16 mouse cellular contexts compared by ENCODE assay signal in the genomic region with DNA sequence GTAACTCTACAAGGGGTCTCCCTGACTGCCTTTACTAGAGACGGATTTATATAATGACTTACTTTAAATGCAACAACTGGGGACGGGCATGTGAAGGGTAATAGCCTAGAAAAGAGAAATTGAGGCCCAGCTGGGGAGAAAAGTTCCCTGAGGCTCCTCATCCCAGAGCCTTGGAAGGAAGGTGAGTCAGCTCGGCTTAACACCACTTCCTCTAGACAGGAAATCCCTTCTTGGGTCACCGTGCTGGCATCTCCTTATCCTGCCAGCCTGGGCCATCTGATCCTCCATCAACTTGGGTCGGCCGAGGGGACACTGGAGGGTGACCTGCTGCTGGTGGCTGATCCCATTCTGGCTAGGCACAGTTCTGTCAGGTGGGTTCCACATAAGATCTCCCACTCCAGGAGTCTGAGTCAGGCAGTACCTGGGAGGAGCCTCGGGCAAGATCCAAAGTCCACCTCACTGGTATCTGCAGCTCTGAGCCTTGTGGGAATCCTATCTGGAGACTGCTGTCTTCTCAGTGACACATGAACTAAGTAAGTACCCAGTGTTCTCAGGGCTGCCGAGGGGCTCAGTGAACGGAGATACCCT. TPM values are rescaled to one million over a fixed set of nuclear protein-coding genes. Genes with fewer than 3 reads are reported as not detected.
DNase-seq lines count a peak whose midpoint lies in the region; ATAC-seq lines count a peak whose summit lies in the region.
"Had no signal": no experiment of that assay in that cellular context is flagged by ENCODE, and none has a peak within 500 bp of the region (broad histone marks: within the 10 kb centered on the region; RNA-seq: fewer than 3 reads in every experiment).

No protein-coding gene starts in this region.

- no peaks in the 10 kb centered on the region for H3K9me3 ChIP-seq in heart, embryonic 13.5 days
- no peaks in the 10 kb centered on the region for H3K9me3 ChIP-seq in intestine, embryonic 16.5 days (ENCODE audit: control insufficient read depth, low read length)
- no peaks in the 10 kb centered on the region for H3K9me3 ChIP-seq in stomach, embryonic 16.5 days (replicated peaks; ENCODE audit: control insufficient read depth, low read length)
- no peaks in the 10 kb centered on the region for H3K9me3 ChIP-seq in hindbrain, embryonic 10.5 days
- H3K9me3 ChIP-seq: forebrain, embryonic 12.5 days; midbrain, embryonic 12.5 days had no signal

- H3K27ac ChIP-seq in heart, embryonic 13.5 days (replicated peaks), result 0 out of 2 replicates have a peak overlapping the region, but pooled peaks have one; percentile 69
- peak overlapping the region; percentile 96 for H3K27ac ChIP-seq in intestine, embryonic 16.5 days (ENCODE audit: low read length)
- peak overlapping the region; percentile 40; the same call in 1 of the 2 replicates for H3K27ac ChIP-seq in stomach, embryonic 16.5 days (ENCODE audit: low read length)
- no peak overlapping the region for H3K27ac ChIP-seq in hindbrain, embryonic 10.5 days
- H3K27ac ChIP-seq: forebrain, embryonic 12.5 days; midbrain, embryonic 12.5 days had no signal

- no peak overlapping the region for H3K4me2 ChIP-seq in heart, embryonic 13.5 days
- peak overlapping the region; percentile 30 for H3K4me2 ChIP-seq in intestine, embryonic 16.5 days (ENCODE audit: low read depth, low read length)
- no peak overlapping the region for H3K4me2 ChIP-seq in stomach, embryonic 16.5 days (ENCODE audit: low read depth, low read length)
- H3K4me2 ChIP-seq: forebrain, embryonic 12.5 days; midbrain, embryonic 12.5 days had no signal

- peaks cover 28% of the 10 kb centered on the region for H3K36me3 ChIP-seq in heart, embryonic 13.5 days
- no peaks in the 10 kb centered on the region for H3K36me3 ChIP-seq in intestine, embryonic 16.5 days (ENCODE audit: control insufficient read depth, insufficient read depth, low read length)
- no peaks in the 10 kb centered on the region for H3K36me3 ChIP-seq in stomach, embryonic 16.5 days (ENCODE audit: control insufficient read depth, insufficient read depth, low read length)
- H3K36me3 ChIP-seq in hindbrain, embryonic 10.5 days, result peaks cover 6% of the 10 kb centered on the region; the same call in 1 of the 2 replicates
- H3K36me3 ChIP-seq: forebrain, embryonic 12.5 days; midbrain, embryonic 12.5 days had no signal

- ATAC-seq in heart, embryonic 13.5 days (ENCODE audit: extremely low read depth, insufficient number of reproducible peaks, low FRiP score, low TSS enrichment), result no peak
- peak; percentile 73 for ATAC-seq in intestine, embryonic 16.5 days
- no peak for ATAC-seq in stomach, embryonic 16.5 days (ENCODE audit: insufficient read depth, low FRiP score)

- no peak for DNase-seq in heart, postnatal 14 days
- peak; percentile 72 for DNase-seq in kidney, postnatal 14 days
- no peak for DNase-seq in urinary bladder, adult 18-20 months (ENCODE audit: low spot score in 2 of 2)
- DNase-seq in cerebellum, postnatal 4 days (ENCODE audit: low spot score in 2 of 2), result no peak
- DNase-seq in hindbrain, embryonic 10.5 days (ENCODE audit: low spot score), result no peak
- DNase-seq: adrenal gland, postnatal 25 days; cerebellum, adult 11 months had no signal

- intact Hi-C loops in heart, postnatal 14 days (cut with DNase I), result no loop called here

- 0 out of 2 replicates have a peak overlapping the region, but pooled peaks have one; percentile 14 for H3K9ac ChIP-seq in heart, embryonic 13.5 days
- peak overlapping the region; percentile 59 for H3K9ac ChIP-seq in intestine, embryonic 16.5 days (ENCODE audit: low read depth, low read length)
- H3K9ac ChIP-seq in stomach, embryonic 16.5 days (ENCODE audit: low read length), result no peak overlapping the region
- H3K9ac ChIP-seq: forebrain, embryonic 12.5 days; midbrain, embryonic 12.5 days had no signal

- peaks cover 58% of the 10 kb centered on the region for H3K4me1 ChIP-seq in heart, embryonic 13.5 days
- peaks cover 69% of the 10 kb centered on the region for H3K4me1 ChIP-seq in intestine, embryonic 16.5 days (ENCODE audit: control insufficient read depth, insufficient read depth, low read length)
- H3K4me1 ChIP-seq in stomach, embryonic 16.5 days (ENCODE audit: control insufficient read depth, insufficient read depth, low read length), result peaks cover 47% of the 10 kb centered on the region
- peaks cover 48% of the 10 kb centered on the region for H3K4me1 ChIP-seq in hindbrain, embryonic 10.5 days (replicated peaks)

- 58% methylated on average over 9 of the region's 9 CpGs for WGBS in heart, embryonic 13.5 days
- 44% methylated on average over 9 of the region's 9 CpGs for WGBS in intestine, embryonic 16.5 days
- 54% methylated on average over 9 of the region's 9 CpGs for WGBS in stomach, embryonic 16.5 days
- WGBS in hindbrain, embryonic 10.5 days, result 80% methylated on average over 9 of the region's 9 CpGs

- H3K4me3 ChIP-seq in heart, embryonic 13.5 days, result no peak overlapping the region
- H3K4me3 ChIP-seq in intestine, embryonic 16.5 days (ENCODE audit: low read length), result no peak overlapping the region
- H3K4me3 ChIP-seq in stomach, embryonic 16.5 days (replicated peaks; ENCODE audit: low read length), result no peak overlapping the region
- H3K4me3 ChIP-seq in hindbrain, embryonic 10.5 days, result no peak overlapping the region
- H3K4me3 ChIP-seq: forebrain, embryonic 12.5 days; midbrain, embryonic 12.5 days had no signal

- no peaks in the 10 kb centered on the region for H3K27me3 ChIP-seq in heart, embryonic 13.5 days (replicated peaks)
- no peaks in the 10 kb centered on the region for H3K27me3 ChIP-seq in intestine, embryonic 16.5 days (replicated peaks; ENCODE audit: control insufficient read depth, insufficient read depth, low read length)
- no peaks in the 10 kb centered on the region for H3K27me3 ChIP-seq in stomach, embryonic 16.5 days (ENCODE audit: control insufficient read depth, insufficient read depth, low read length)
- H3K27me3 ChIP-seq in hindbrain, embryonic 10.5 days (ENCODE audit: insufficient read depth, poor library complexity, severe bottlenecking), result no peaks in the 10 kb centered on the region; the same call in 1 of the 2 replicates
- H3K27me3 ChIP-seq: forebrain, embryonic 12.5 days had no signal

RNA-seq across cellular contexts. Expression of a gene that starts 13.0 kb away (rescaled TPM):
- polyA plus RNA-seq in heart, embryonic 13.5 days (2015; fragmentation: Nextera tagmentation; extraction: Ambion mirVana), result 28.0 and 29.7 TPM in 2 replicates
- 10 to 100 TPM; 13.0 to 14.9 TPM for total RNA-seq in heart, postnatal 14 days (2021)
- polyA plus RNA-seq in intestine, embryonic 16.5 days (2015; fragmentation: Nextera tagmentation; extraction: Ambion mirVana), result 11.8 and 44.1 TPM in 2 replicates
- 31.4 and 36.2 TPM in 2 replicates for polyA plus RNA-seq in stomach, embryonic 16.5 days (2015; fragmentation: Nextera tagmentation; extraction: Ambion mirVana)
- polyA plus RNA-seq in hindbrain, embryonic 10.5 days (2016; fragmentation: Nextera tagmentation; extraction: Ambion mirVana), result 34.9 and 43.0 TPM in 2 replicates

RNA-seq across cellular contexts. Expression of a gene that starts 16.5 kb away (rescaled TPM):
- not detected in 2 replicates for polyA plus RNA-seq in heart, embryonic 13.5 days (2015; fragmentation: Nextera tagmentation; extraction: Ambion mirVana)
- not detected for total RNA-seq in heart, postnatal 14 days (2021)
- 0.24 and 0.34 TPM in 2 replicates for polyA plus RNA-seq in intestine, embryonic 16.5 days (2015; fragmentation: Nextera tagmentation; extraction: Ambion mirVana)
- polyA plus RNA-seq in stomach, embryonic 16.5 days (2015; fragmentation: Nextera tagmentation; extraction: Ambion mirVana), result 0.97 and 0.98 TPM in 2 replicates
- polyA plus RNA-seq in hindbrain, embryonic 10.5 days (2016; fragmentation: Nextera tagmentation; extraction: Ambion mirVana), result 0.09 TPM in 1 of 2 replicates, not detected in the other
- total RNA-seq: adrenal gland, postnatal 25 days; granulocyte monocyte progenitor cell, adult 5-6 weeks; hematopoietic stem cell, adult 5-6 weeks; left cerebral cortex, postnatal 10 days had no signal
- polyA plus RNA-seq: forebrain, embryonic 12.5 days; midbrain, embryonic 12.5 days; neural tube, embryonic 11.5 days had no signal
